Mouse (Mus musculus) MEL (cell line): Measurements from ENCODE around the gene Pgpep1.

Experiments
- CHD1 ChIP-seq: IDR thresholded peaks from 2 replicates; pipeline ENCODE4 v1.6.1; 2012; ENCODE audit warnings: low read depth, mild to moderate bottlenecking, inconsistent platforms, low read length, improper control_type of control experiment
- CTCF ChIP-seq, 3 experiments: IDR thresholded peaks in 2 of 3; conservative IDR thresholded peaks in 1 of 3; 2 replicates each; pipeline ENCODE4 v1.5.1; 2011 to 2012; ENCODE audit warnings: low read length in 3 of 3, low read depth in 2 of 3, mild to moderate bottlenecking in 2 of 3, improper control_type of control experiment in 1 of 3, inconsistent platforms in 1 of 3, mixed read lengths in 1 of 3, moderate library complexity in 1 of 3; ENCODE audit not compliant: control insufficient read depth in 1 of 3, insufficient read depth in 1 of 3, poor library complexity in 1 of 3, severe bottlenecking in 1 of 3
- EP300 ChIP-seq, 2 experiments: IDR thresholded peaks; 2 replicates each; pipeline ENCODE4 v1.6.1; 2011; ENCODE audit warnings: improper control_type of control experiment in 2 of 2, low read length in 2 of 2, low read depth in 1 of 2, mild to moderate bottlenecking in 1 of 2
- ETS1 ChIP-seq: IDR thresholded peaks from 2 replicates; pipeline ENCODE4 v1.6.1; 2012; ENCODE audit warnings: low read depth, mild to moderate bottlenecking, inconsistent platforms, low read length, improper control_type of control experiment, moderate library complexity
- JUND ChIP-seq: IDR thresholded peaks from 2 replicates; pipeline ENCODE4 v1.6.1; 2011; ENCODE audit warnings: low read depth, mild to moderate bottlenecking, improper control_type of control experiment, low read length
- KAT2A ChIP-seq: conservative IDR thresholded peaks from 2 replicates; pipeline ENCODE4 v1.6.1; 2012; ENCODE audit warnings: low read depth, low read length, improper control_type of control experiment, inconsistent platforms
- MAZ ChIP-seq: IDR thresholded peaks from 2 replicates; pipeline ENCODE4 v1.6.1; 2012; ENCODE audit warnings: low read depth, mild to moderate bottlenecking, inconsistent platforms, low read length, improper control_type of control experiment
- MXI1 ChIP-seq: IDR thresholded peaks from 2 replicates; pipeline ENCODE4 v1.6.1; 2011; ENCODE audit warnings: mild to moderate bottlenecking, low read depth, low read length, improper control_type of control experiment
- POLR2A ChIP-seq, 2 experiments: IDR thresholded peaks; 2 replicates each; pipeline ENCODE4 v1.6.1; 2011 to 2012; ENCODE audit warnings: low read length in 2 of 2, mild to moderate bottlenecking in 2 of 2, control low read depth in 1 of 2, improper control_type of control experiment in 1 of 2, low read depth in 1 of 2, moderate library complexity in 1 of 2; ENCODE audit not compliant: control insufficient read depth in 1 of 2, insufficient read depth in 1 of 2, poor library complexity in 1 of 2
- RCOR1 ChIP-seq: IDR thresholded peaks from 2 replicates; pipeline ENCODE4 v1.6.1; 2012; ENCODE audit warnings: low read depth, mild to moderate bottlenecking, inconsistent platforms, low read length, improper control_type of control experiment
- TBP ChIP-seq: IDR thresholded peaks from 2 replicates; pipeline ENCODE4 v1.8.0; 2011; ENCODE audit warnings: low read depth, low read length, improper control_type of control experiment
- ZC3H11A ChIP-seq: IDR thresholded peaks from 2 replicates; pipeline ENCODE4 v1.6.1; 2012; ENCODE audit warnings: low read depth, mild to moderate bottlenecking, inconsistent platforms, low read length, improper control_type of control experiment

GRCm38 (mm10) chr8:70701982-70702841 is 42.0 kb upstream of the Pgpep1 start:
- TF ChIP-seq CHD1 (no peak), POLR2A (IDR thresholded peaks at IDR 0.05; ENCODE audit: control insufficient read depth in 1 of 2, insufficient read depth in 1 of 2, low read depth in 1 of 2, low read length in 2 of 2, poor library complexity in 1 of 2) (no peak), JUND (no peak), RCOR1 (no peak), ETS1 (no peak), EP300 (IDR thresholded peaks at IDR 0.05; ENCODE audit: low read depth in 1 of 2, low read length in 2 of 2) (no peak), CTCF (IDR thresholded peaks at IDR 0.05 in 2 of 3, conservative IDR thresholded peaks at IDR 0.05 in 1 of 3; ENCODE audit: control insufficient read depth in 1 of 3, insufficient read depth in 1 of 3, low read depth in 2 of 3, low read length in 3 of 3, poor library complexity in 1 of 3, severe bottlenecking in 1 of 3) (no peak), TBP (no peak), MXI1 (no peak), KAT2A (no peak), ZC3H11A (no peak), MAZ (no peak)
